Mouse (Mus musculus) G1E (cell line): Measurements from ENCODE around the gene Agbl3.

Experiments used
- CTCF ChIP-seq: IDR thresholded peaks from 2 replicates; pipeline ENCODE4 v1.5.1; 2012; ENCODE audit warnings: low read depth, low read length, inconsistent platforms, mixed read lengths
- GATA1 ChIP-seq: IDR thresholded peaks from 2 replicates; pipeline ENCODE4 v1.6.1; 2012; ENCODE audit warnings: borderline replicate concordance, low read length, inconsistent platforms, mixed read lengths
- POLR2AphosphoS5 ChIP-seq: IDR thresholded peaks from 2 replicates; pipeline ENCODE4 v1.6.1; 2012; ENCODE audit warnings: low read depth, low read length, inconsistent platforms; ENCODE audit not compliant: insufficient replicate concordance
- TAL1 ChIP-seq: conservative IDR thresholded peaks from 2 replicates; pipeline ENCODE4 v1.6.1; 2012; ENCODE audit warnings: low read depth, low read length, inconsistent platforms, mixed read lengths

DNA sequence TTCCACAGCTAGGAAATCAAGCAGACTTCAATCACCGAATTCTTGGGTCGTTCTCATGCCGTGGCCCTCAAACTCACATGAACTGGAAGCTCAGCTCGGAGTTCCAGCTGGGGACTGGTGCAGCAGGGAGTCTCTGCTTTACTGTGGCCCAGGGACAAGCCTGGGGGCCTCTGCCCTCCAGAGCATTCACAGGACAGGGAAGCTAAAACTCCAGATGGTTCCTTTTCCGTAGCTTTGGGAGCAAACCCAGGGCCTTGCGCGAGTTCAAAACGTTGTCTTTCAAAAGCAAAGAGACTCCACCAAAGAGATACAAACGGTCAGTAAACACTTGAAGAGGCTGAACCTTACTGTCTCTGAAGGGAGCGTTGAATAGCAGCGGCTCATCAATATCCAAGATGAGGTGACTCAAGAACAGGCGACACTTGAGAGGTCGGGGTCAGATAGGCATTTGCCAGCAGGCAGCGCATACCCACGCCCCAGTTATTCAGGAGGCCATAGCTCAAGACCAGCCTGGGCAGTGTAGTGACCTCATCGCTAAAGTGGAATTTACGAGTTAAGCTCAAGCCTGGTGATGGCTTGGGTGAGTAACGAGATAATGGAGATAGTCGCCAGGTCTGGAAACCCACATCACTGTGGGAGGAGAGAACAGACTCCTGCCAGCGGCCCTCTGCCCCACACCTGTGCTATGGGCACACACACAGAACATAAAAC is 88.4 kb downstream of the Agbl3 start:
- no peak for TF ChIP-seq CTCF
- no peak for TF ChIP-seq TAL1
- TF ChIP-seq GATA1 = no peak
- no peak for TF ChIP-seq POLR2AphosphoS5
